Mouse (Mus musculus) B cell, adult 2 months (primary cell): ENCODE data around the gene Olfr1412.

Experiments
- DNase-seq, 2 experiments: peaks; one replicate each; pipeline ENCODE4 v3.0.0; 2022

The Olfr1412 gene

DNA sequence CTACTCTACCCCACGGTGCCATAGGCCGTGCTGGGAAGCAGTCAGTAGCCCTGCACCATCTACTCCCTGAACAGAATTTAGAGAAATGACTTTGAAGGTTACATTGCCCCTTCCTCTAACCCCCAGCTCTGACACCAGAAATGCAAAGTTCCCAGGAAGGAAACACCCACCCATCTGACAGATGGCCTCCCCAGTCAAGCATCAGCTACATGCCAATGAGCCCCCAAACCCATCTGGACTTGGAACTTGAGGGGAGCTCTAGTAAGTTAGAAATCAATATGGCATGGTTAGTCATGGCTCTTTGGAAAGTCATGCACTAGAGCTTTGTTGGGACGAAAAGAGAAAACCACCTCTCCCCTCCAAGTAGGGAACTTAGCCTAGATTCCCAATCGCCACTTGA, 53.2 kb downstream of the Olfr1412 start:
- no peak for DNase-seq

DNA sequence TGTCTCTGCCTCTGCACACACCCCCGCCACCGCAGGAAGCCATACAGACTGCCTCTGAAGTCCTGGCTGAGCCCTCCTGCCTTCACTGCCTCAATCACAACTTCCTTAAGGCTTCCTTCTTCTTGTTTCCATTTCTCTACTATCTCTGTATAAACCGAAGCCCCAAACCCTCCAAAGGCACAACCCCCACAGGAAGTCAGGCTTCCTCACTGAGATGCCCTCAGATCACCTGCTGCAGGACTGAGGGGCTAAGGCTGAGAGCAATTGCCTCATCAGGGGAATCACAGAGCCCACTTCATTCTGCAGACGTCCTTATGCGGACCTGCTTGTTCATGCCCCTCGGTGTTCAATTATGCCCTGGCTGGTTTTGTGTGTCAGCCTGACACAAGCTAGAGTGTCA, 54.8 kb downstream of the Olfr1412 start:
- DNase-seq = no peak
